Mouse (Mus musculus): Measurements from ENCODE around the gene Pax6. TPM values are rescaled to one million over a fixed set of nuclear protein-coding genes. Genes with fewer than 3 reads are reported as not detected.

Pax6 gene
- polyA plus RNA-seq, 1 experiment from 2014 or later: 0.38 TPM

DNA sequence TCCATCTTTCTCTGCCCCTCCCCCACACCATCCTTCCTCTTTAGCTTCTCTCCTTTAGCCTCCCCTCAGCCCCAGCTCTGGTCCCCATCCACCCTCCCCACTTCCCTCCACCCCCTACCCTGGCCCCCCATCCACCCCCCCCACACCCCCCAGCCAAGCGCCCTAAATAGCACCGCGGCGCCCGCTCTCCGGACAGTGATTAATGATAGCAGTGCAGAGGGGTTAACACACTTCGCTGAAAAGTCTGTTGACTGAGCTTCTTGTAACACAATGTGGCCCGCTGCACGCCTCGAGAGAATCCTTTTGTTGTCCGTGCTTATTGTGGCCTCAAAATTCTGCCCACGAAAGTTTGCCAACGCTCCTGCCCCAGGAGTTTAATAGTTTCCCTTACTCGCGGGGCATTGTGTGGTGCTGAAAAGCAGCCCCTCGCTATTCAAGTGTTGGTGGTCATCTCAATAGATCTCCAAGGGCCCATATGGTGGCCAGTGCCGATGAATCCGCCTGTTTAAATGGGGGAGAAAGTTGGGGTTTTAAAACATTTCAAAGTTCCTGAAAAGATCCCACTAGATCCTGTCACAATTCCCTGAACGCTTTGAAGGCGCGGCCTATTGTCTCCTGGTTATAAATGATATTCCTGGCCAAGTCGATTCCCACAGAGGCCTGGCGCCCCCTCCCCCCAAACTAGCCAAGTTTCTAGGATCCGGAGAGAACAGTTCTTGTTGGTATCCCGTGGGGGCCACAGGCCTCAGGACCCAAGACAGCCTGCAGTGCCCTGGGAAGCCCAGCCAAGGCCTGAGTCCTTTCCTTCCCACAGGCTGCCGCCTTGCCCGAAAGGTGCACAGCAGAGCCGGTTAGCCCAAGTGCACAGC, 21.3 kb downstream of the Pax6 start:
- Histone ChIP-seq H3K36me3 (ENCODE audit: insufficient read depth, low read length) (no peaks in the 10 kb centered on the region), H3K9ac (ENCODE audit: low read depth, low read length) (no peak overlapping the region), H3K27ac (no peak overlapping the region), H3K4me1 (replicated peaks; ENCODE audit: insufficient read depth, low read length) (no peaks in the 10 kb centered on the region), H3K4me2 (ENCODE audit: low read length) (no peak overlapping the region), H3K4me3 (replicated peaks; ENCODE audit: low read depth, low read length) (no peak overlapping the region), H3K9me3 (replicated peaks; ENCODE audit: low read length) (no peaks in the 10 kb centered on the region), H3K27me3 (ENCODE audit: insufficient read depth, low read length) (peaks cover 76% of the 10 kb centered on the region)
- DNase-seq (ENCODE audit: low spot score): no peak
- TF ChIP-seq CTCF (IDR thresholded peaks at IDR 0.05; ENCODE audit: low read depth): no peak
- WGBS: 5% methylated on average over 28 of the region's 28 CpGs
- ATAC-seq (replicated peaks; ENCODE audit: low FRiP score, low read depth): no peak

DNA sequence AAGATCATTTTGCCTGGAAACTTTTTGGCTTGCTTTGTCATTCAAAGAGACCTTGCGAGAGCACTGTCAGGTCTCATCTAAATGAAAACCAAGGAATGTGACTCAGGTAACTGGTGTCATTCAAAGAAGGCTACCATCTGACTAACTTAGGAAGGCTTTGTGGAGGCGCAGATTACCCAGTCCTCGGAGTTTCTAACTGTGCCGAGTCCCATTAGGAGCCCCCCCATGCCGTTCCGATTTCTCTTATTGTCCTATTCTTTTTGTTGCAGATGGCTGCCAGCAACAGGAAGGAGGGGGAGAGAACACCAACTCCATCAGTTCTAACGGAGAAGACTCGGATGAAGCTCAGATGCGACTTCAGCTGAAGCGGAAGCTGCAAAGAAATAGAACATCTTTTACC, 22.6 kb downstream of the Pax6 start:
- H3K9ac ChIP-seq (ENCODE audit: low read depth, low read length): no peak overlapping the region
- H3K4me1 ChIP-seq (replicated peaks; ENCODE audit: insufficient read depth, low read length): no peaks in the 10 kb centered on the region
- no peak overlapping the region for H3K27ac ChIP-seq
- ATAC-seq (replicated peaks; ENCODE audit: low FRiP score, low read depth) (no peak), DNase-seq (ENCODE audit: low spot score) (no peak)
- no peak overlapping the region for H3K4me3 ChIP-seq (replicated peaks; ENCODE audit: low read depth, low read length)
- peaks cover 63% of the 10 kb centered on the region for H3K27me3 ChIP-seq (ENCODE audit: insufficient read depth, low read length)
- TF ChIP-seq CTCF (IDR thresholded peaks at IDR 0.05; ENCODE audit: low read depth): no peak
- H3K36me3 ChIP-seq (ENCODE audit: insufficient read depth, low read length): no peaks in the 10 kb centered on the region
- WGBS: 21% methylated on average over 10 of the region's 10 CpGs
- no peaks in the 10 kb centered on the region for H3K9me3 ChIP-seq (replicated peaks; ENCODE audit: low read length)
- no peak overlapping the region for H3K4me2 ChIP-seq (ENCODE audit: low read length)

DNA sequence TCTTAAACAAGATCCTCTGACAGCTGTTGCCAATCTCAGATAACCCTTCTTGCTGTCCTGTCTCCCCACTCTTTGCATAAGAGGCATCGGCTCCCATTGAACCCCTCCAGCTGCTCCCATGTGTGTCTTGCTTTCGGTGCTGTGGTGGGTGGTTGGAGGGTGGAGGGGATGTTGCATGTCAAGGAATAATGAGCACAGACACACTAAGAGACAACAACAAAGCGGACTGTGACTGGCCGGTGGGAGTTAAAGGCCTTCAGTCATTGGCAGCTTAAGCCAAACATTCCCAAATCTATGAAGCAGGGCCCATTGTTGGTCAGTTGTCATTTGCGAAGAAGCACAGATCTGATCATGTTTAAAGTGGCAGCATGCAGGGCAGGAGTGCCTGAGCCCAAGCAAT, 29.0 kb downstream of the Pax6 start:
- no peak overlapping the region for H3K9ac ChIP-seq (ENCODE audit: low read depth, low read length)
- H3K27me3 ChIP-seq (ENCODE audit: insufficient read depth, low read length): peaks cover 2% of the 10 kb centered on the region; the same call in 1 of the 2 replicates
- H3K4me2 ChIP-seq (ENCODE audit: low read length): no peak overlapping the region
- no peak for DNase-seq (ENCODE audit: low spot score)
- no peak overlapping the region for H3K27ac ChIP-seq
- no peaks in the 10 kb centered on the region for H3K4me1 ChIP-seq (replicated peaks; ENCODE audit: insufficient read depth, low read length)
- TF ChIP-seq CTCF (IDR thresholded peaks at IDR 0.05; ENCODE audit: low read depth): no peak
- H3K9me3 ChIP-seq (replicated peaks; ENCODE audit: low read length): no peaks in the 10 kb centered on the region
- WGBS: 76% methylated on average over 5 of the region's 5 CpGs
- H3K4me3 ChIP-seq (replicated peaks; ENCODE audit: low read depth, low read length): no peak overlapping the region
- ATAC-seq (replicated peaks; ENCODE audit: low FRiP score, low read depth): no peak
- no peaks in the 10 kb centered on the region for H3K36me3 ChIP-seq (ENCODE audit: insufficient read depth, low read length)

DNA sequence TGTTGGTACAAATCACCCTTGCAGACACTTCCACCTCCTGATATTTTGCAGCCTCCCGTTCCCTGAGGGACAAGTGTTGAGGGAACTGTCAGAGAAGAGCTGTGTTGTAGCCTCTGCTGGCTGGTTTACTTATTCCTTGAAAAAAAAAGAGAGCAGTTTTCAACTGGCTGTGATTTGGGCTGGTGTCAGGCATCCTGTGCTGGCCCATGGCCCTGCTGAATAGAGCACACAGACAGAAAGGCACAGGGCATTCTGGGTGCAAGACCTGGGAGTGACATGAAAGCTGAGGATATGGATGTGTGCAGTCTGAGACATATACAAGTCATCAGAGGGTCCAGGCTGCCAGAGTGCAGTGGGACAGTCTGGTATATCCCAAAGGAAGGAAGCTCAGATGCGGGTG, 29.9 kb downstream of the Pax6 start:
- Histone ChIP-seq H3K27me3 (ENCODE audit: insufficient read depth, low read length) (no peaks in the 10 kb centered on the region), H3K27ac (no peak overlapping the region), H3K4me2 (ENCODE audit: low read length) (no peak overlapping the region), H3K9me3 (replicated peaks; ENCODE audit: low read length) (no peaks in the 10 kb centered on the region), H3K9ac (ENCODE audit: low read depth, low read length) (no peak overlapping the region), H3K36me3 (ENCODE audit: insufficient read depth, low read length) (no peaks in the 10 kb centered on the region), H3K4me1 (replicated peaks; ENCODE audit: insufficient read depth, low read length) (no peaks in the 10 kb centered on the region), H3K4me3 (replicated peaks; ENCODE audit: low read depth, low read length) (no peak overlapping the region)
- DNase-seq (ENCODE audit: low spot score) (no peak), ATAC-seq (replicated peaks; ENCODE audit: low FRiP score, low read depth) (no peak)
- no peak for TF ChIP-seq CTCF (IDR thresholded peaks at IDR 0.05; ENCODE audit: low read depth)
- 77% methylated on average over 2 of the region's 2 CpGs for WGBS

DNA sequence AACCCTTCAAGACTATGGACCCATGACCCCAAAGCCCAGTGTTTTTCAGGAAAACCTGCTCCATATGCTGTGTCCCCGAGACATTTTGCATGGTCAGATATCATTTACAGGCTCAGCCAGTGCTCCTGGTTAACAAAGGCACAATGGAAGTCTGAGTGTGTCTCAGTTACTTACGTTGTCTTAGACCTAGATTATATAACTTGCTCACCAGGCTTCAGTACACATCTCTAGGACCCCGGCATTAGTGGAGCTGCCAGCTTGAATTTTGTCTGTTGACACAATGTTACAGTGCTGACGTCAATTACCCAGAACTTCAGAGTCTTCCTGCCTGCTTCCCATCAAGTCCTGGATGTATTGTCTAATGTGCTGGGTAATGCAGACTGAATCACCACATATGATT, 33.1 kb downstream of the Pax6 start:
- Histone ChIP-seq H3K4me2 (ENCODE audit: low read length) (no peak overlapping the region), H3K9me3 (replicated peaks; ENCODE audit: low read length) (no peaks in the 10 kb centered on the region), H3K9ac (ENCODE audit: low read depth, low read length) (no peak overlapping the region), H3K4me3 (replicated peaks; ENCODE audit: low read depth, low read length) (no peak overlapping the region), H3K27me3 (ENCODE audit: insufficient read depth, low read length) (no peaks in the 10 kb centered on the region), H3K27ac (no peak overlapping the region), H3K36me3 (ENCODE audit: insufficient read depth, low read length) (no peaks in the 10 kb centered on the region), H3K4me1 (replicated peaks; ENCODE audit: insufficient read depth, low read length) (no peaks in the 10 kb centered on the region)
- DNase-seq (ENCODE audit: low spot score): no peak
- WGBS: 82% methylated on average over 4 of the region's 4 CpGs
- ATAC-seq (replicated peaks; ENCODE audit: low FRiP score, low read depth): no peak
- TF ChIP-seq CTCF (IDR thresholded peaks at IDR 0.05; ENCODE audit: low read depth): no peak

DNA sequence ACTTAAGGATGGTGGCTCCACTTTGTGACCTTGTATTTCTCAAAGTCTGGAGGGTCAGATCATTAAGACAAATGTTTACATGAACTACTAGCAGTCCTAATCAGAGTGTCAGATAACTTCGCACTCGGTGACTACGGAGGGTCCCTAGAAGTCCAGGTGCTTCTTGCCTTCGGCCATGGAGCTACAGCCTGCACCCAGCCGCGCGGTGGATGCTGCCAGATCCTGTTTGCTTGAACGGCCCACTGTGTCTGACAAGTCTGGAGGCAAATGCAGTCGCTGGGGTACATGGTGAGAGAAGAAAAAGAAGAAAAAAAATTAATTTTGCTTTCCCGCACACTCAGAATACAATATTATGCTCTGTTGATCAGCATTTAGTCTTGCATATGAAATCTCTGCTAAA, 33.9 kb downstream of the Pax6 start:
- no peak for TF ChIP-seq CTCF (IDR thresholded peaks at IDR 0.05; ENCODE audit: low read depth)
- H3K4me3 ChIP-seq (replicated peaks; ENCODE audit: low read depth, low read length): no peak overlapping the region
- no peaks in the 10 kb centered on the region for H3K4me1 ChIP-seq (replicated peaks; ENCODE audit: insufficient read depth, low read length)
- no peak for ATAC-seq (replicated peaks; ENCODE audit: low FRiP score, low read depth)
- H3K27me3 ChIP-seq (ENCODE audit: insufficient read depth, low read length): no peaks in the 10 kb centered on the region
- H3K9me3 ChIP-seq (replicated peaks; ENCODE audit: low read length): no peaks in the 10 kb centered on the region
- H3K36me3 ChIP-seq (ENCODE audit: insufficient read depth, low read length): no peaks in the 10 kb centered on the region
- no peak for DNase-seq (ENCODE audit: low spot score)
- no peak overlapping the region for H3K9ac ChIP-seq (ENCODE audit: low read depth, low read length)
- no peak overlapping the region for H3K4me2 ChIP-seq (ENCODE audit: low read length)
- H3K27ac ChIP-seq: no peak overlapping the region
- 80% methylated on average over 10 of the region's 10 CpGs for WGBS

Data from kidney, postnatal 0 days (tissue).